Mouse (Mus musculus) thymus, postnatal 14 days (tissue): ENCODE measurements around the gene Csrnp3.

Source experiments
- DNase-seq: peaks from one replicate; pipeline ENCODE4 v3.0.0; 2021

Csrnp3 gene

DNA sequence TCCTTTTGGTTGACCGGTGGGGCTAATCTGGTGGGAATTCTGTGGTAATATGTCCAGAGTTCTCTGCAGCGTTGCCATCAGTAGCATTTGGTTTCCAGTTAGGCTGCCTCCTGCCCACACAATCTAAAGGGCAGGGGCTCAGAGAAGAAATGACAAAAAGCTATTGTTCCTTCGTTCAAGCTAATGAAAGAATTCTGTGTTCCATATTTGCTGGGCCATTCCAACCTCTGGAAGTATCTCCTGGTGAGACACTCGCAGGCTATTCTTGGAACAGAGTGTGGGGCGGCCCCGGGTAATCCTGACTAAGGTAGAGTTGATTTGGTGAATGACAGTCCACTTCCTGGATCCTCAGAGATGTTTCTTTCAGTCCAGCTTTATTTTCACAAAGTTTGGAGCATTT lies 179.3 kb downstream of the Csrnp3 start:
- no peak for DNase-seq

DNA sequence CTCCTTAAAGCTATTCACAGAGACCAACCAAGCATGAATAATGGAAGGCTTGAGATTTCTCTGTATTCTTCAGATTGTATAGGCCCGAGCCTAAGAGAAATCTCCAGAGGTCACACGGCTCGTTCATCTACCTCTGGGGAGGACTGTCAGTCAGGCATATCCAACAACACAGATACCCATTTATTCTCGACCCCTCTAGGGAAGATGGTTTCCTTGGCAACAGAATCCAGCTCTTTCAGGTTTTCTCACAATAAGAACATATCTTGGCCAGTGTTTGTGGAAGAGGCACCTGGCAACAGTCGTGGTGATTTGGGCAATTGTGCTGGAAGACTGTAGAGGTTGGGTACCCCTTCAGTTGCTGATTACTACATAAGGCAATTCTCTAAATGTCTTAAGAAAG lies 183.2 kb downstream of the Csrnp3 start:
- no peak for DNase-seq

DNA sequence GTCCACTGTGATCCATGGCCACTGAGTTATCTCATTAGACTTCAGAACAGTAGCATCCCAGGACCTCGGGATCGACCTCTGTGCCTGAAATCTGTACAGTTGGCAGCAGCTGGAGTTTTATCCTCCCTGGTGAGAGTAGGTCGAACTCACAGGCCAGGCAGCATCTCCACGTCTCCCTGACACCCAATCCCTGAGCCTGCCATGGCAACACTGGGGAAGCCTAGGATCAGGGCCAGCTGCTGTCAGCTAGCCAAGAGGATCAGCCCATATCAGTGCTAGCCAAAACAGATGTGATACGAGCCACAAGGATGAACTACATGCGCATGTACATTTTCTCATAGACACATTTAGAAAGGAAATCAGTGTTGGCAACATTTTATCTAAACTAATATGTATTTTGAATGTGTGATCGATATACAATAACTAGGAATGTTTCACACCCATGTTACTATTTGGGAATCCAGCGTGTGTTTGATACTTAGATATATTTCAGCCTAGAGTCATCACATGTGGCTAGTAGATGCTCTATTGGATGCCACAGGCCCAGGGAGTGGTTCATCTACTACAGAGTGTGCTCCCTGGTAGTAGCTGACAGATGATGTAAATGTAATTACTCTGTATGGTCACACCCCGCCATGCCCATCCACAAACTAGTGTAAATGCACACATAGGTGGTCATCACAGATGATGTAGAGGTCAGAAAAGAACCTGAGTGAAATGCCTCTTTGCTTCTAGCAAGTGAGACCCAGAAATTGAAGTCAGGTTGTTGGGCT lies 189.5 kb downstream of the Csrnp3 start:
- DNase-seq, result no peak

DNA sequence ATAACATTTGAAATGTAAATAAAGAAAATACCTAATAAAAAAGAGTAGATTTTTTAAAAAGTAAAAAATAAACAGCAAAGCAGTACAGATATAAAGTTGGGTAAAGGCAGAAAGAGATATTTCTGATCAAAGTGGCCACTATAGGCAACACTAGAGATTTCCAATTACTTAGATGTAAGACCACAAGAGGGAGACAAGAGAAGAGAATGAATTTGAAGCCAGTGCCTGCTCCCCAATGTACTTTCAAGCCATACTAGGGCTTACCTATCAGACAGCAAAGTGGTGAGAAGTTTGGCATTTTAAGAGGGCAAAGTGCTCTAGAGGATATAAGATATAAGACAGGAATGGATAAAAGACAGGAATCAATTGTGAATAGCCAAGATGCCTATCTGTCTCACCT lies 195.0 kb downstream of the Csrnp3 start:
- no peak for DNase-seq

DNA sequence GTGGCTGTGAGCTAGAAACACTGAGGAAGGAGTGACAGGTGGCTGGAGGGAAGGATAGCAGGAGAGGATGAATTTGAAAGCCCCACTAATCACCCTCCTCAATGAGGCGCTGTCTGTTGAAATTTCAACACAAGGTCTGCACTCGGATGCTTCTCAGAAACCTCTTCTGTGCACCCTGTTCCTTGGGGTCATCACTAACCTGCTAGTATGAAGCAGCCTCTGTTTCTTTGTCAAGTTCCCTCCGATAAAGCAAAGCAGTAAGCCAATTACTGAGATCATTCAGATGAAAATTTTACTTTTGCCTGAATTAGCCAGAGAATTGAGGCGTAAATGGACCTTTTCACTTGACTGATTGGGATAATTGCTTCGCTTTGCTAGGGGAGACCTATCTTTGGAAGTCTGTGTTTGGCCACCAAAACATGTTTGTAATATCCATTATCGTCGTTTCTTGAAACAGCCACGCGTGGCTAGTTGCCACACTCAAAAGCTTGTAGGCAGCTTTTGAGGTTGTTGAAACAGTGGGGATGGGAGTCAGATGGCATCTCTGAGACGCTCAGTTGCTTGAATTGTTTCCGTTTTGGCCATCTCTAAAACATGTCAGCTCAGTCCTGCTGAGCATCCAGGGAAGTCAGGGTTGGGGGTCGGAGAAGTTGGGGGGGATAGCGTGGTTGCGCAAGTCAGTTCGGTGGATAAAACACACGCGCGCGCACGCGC lies 195.8 kb downstream of the Csrnp3 start:
- no peak for DNase-seq

DNA sequence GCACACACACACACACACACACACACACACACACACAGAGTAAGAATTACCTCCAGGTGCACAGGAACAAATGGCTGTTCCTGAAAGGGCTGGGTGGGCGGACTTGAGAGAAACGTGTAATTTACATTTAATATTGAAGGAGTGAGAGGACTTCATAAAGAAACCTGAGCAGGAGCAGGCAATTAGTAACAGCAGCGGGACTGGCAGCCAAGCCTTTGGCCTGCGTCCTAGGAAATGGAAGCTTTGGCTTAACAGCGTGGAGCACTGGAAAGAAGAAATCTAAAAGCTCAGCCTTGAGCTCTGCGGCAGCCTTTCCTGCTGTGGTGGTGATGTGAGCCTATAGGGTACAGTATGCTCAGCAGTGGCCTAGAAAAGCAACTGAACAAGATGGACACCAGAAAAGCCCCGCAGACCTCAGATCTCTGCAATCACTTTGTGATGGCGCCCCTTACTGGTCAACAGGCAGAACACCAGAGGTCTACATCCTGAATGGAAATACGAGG lies 196.4 kb downstream of the Csrnp3 start:
- no peak for DNase-seq

DNA sequence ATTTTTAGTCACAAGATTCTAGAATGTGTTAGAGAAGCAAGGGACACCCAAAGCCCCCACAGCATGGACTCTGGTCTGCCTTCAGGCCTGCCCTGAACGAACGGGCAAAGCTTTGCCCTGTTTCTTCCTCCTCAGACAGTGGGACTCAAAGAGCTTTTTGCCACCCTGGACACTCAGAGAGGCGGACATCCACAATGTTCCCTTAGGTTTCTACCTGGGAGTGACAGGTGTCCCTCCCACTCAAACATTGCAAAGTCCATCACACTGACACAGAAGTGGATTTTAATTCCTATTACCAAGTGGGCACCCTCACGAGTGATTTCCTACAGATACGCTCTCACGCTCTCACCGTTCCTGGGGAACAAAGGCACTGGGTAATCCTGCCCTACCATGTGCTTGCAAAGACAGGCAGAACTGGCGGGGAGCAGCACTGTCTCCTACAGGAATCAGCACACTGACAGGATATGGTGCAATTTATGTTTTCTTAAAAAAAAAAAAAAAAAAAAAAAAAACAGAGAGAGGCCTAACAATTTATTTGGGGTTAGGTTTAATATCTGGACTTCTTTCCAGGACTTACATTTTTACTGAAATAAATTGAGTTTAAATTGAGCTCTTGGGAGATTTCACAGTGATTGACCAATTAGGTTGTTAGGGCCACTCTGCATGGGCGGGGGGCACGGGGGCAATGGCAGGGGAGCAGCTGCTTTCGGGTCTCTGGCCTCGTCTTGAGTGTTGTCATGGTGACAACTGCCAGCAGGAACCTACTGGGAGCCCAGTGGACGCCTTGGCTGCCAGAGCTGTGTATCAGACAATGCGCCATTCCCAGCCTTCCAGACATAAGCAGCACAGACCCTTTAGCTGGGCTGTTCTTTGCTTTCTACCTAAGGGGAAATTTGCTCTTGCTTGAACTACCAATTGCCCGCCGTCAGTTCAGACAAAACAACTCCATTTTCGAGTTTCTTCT lies 198.2 kb downstream of the Csrnp3 start:
- DNase-seq, result no peak

DNA sequence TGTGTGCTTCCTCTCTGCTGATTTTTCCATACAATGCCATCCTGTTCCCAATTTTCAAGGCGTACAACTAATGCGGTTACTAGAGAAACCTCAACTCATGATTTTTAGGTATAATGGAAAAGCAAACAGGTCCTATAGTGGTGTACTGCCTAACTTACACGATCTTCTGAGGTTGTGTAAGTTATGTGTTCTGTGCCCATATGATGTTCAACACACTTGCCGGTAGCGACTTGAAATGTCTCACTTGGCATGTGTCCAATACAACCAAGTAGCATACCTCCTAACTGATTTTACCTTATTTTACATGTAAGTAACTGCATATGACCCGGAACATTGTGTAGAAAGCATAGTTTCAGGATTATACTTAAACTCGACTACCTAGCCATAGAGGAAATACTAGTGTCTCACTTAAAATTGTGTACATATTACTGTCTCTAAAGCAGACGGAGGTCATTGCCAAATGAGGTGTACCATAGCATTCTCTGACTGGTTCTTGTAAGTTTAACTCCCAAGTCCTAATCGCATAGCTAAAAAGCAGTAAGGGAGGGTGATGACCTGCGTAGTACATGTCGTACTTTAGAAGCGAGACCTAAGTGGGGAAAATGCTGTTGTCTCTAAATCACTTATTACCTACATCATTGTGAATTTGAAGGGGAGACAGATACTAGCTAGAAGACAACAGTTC lies 199.0 kb downstream of the Csrnp3 start:
- no peak for DNase-seq

DNA sequence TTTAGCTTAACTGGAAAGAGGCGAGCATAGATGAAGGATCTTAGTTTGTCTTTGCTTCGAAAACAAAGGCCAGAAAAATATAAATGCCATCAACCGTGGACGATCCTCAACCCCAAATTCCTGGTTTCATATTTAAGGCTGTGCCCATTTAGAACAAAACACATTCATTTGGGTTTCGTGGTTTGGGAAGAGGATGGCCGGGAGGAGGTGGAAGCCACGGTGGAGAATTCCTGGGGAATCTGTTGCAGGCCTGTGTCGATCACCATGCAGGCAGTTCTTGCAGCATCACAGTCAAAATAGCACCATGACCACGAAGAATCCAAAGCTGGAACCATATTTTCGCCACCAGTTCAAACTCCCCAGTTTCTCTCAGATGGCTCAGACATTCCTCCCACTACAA lies 217.7 kb downstream of the Csrnp3 start:
- DNase-seq, result no peak

DNA sequence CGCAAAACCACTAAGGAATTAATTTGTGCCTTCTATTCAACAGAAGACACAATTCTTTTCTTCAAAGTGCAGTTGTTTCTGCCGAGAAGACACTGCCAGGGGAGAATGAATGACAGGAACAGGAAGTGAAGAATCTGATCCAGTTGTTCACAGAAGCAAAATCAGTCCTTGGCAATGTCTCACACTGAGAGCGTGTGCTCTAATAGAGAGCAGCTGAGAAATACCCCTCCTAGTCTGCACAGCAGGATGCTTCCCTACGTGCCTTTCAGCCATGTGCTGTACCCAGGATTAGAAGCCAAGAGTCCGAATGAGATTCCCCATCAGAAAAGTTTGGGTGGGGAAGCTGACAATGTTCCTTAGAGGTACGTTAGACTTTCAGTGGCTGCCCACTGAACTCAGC lies 223.9 kb downstream of the Csrnp3 start:
- no peak for DNase-seq

DNA sequence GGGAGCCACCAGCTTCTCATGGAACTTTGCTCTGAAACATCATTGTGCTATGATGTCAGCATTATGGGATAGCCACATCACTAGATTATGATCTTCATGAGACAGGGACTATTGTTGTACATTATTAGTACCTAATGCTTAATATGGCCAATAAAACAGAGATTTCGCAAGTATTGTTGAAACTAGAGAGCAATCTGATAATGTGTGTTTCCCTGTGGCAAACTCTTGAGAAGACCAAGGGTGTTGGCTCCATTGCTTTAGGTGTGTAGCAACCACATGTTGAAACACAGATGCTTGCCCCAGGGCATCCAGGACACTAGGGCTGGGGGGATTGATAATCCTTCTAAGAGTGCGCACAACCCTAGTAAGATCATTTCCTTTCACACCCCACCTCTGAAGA lies 235.2 kb downstream of the Csrnp3 start:
- DNase-seq, result no peak
